Mouse (Mus musculus) cerebellum, adult 9-11 months (tissue): ENCODE measurements around the gene Ccnyl1.

Experiments used
- DNase-seq: peaks from one replicate; pipeline ENCODE4 v3.0.0; 2022

Ccnyl1 gene

DNA sequence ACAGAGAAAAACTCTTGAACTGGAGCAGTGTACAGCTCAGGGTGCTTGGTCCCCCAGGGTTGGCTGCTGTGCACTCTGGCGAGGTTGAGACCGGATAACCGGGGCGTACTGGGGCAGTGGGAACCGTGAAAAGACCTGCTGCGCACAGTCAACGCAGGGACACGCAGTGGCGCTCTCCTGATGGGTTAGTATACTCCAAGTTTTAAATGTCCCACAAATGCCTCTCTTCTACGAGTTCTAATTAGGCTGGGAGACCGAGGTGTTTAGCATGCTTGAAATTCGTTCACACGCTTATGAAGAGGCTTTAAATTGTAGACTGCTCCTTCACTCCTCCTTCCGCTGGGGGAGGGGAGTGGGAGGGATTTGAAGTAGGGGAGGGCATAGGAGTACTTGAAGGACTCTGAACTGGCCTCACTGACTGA, 48.4 kb downstream of the Ccnyl1 start:
- peak; percentile 10 for DNase-seq

DNA sequence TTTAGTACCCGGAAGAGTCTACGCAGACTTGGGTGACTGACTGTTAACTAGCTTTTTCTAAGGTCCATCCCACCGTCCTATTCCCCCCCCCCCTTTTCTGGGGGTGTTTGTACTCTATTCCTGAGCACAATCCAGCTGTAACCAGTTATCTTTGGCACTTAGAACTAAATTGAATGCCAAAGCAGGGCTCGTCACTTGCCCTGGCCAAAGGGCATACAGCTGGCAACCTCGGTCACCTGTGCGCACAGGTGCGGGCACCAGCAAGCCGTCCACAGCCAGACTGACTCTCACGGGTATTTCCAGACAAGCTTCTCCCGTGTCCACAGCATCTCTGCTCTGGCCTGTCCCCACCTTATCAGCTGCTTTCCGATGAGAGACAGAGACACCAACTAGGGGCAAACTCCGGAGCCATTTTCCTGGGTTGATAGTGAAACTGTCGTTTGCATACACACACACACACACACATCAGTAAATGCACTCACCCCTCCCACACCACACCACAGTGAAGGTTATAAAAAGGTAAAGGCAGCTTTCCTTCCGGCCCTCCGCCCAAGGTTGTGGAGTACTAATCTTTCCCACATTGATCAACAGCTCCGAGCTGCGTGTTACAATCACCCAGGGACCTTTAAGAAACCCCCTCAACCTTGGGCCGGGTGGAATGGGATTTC, 52.6 kb downstream of the Ccnyl1 start:
- no peak for DNase-seq

DNA sequence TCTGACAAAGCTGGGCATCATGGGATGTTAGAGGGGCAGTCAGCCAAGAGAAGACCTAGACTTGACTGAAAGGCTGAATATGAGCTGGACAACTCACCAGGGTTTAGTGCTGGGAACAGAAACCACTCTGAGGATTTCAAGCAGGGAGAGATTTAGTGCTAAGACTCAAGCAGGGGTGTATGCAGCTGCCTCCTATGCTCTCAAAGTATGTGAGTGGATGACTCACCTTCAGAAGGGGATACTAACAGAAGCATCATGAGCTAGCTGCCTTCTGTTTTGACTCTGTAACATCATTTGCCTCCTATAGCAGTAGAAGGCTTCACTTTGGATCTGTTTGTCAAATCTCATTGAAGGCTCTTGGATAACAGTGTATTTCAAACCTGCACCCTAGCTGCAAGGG, 54.4 kb downstream of the Ccnyl1 start:
- no peak for DNase-seq

DNA sequence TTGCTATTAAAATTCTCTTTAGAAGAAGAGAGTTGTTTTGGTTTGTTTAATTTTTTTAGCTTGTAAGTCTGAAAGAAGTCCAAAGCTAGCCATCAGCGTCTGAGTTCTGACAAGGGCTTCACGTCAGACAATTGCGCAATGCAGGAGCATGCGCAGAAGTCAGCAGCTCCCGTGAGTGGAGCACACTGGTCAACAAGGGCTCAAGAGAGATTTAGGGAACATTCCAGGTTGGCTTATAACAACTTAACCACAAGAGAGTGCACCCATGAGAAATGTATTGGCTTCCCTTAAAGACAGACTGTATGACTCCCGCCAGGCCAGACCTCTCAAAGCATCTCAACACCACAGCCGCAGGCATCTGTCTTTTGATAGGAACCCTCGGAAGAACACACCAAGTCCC, 62.9 kb downstream of the Ccnyl1 start:
- DNase-seq, result no peak

DNA sequence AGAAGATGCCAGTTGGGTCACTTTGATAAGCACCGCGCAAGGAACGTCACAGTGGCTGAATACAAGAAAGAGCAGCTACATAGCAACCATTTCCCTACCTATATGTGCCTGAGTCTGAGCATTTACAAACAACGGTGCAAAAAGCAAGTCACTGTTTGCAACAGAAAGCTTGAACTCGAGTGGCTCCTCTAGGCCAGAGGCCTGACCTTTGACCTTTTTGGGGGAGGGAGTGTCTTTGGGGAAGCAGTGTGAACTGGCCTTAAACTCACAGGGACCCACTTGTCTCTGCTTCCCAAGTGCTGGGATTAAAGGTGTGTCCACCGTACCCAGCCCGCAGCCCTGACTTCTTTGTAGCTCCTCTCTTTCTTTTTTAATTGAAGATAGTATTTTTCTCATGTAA, 63.4 kb downstream of the Ccnyl1 start:
- no peak for DNase-seq

DNA sequence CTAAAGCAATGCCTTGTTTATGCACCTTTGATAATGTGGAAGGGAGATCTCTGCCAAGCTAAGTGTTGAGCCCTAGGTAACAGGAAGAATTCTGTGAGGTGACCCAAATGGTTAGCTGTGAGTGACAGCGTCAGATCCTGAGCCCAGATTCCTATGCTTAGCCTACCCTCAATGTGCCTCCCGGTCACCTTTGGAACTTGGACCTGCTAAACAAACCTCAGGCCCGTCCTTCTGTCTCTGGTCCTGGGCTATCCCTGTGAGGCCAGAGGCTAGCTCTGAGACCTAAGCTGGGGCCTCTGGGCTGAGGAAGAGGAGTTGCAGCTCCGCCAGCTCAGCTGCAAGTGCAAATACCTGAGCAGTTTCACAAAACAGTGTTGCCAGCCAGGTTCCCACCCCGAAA, 64.4 kb downstream of the Ccnyl1 start:
- DNase-seq, result no peak

DNA sequence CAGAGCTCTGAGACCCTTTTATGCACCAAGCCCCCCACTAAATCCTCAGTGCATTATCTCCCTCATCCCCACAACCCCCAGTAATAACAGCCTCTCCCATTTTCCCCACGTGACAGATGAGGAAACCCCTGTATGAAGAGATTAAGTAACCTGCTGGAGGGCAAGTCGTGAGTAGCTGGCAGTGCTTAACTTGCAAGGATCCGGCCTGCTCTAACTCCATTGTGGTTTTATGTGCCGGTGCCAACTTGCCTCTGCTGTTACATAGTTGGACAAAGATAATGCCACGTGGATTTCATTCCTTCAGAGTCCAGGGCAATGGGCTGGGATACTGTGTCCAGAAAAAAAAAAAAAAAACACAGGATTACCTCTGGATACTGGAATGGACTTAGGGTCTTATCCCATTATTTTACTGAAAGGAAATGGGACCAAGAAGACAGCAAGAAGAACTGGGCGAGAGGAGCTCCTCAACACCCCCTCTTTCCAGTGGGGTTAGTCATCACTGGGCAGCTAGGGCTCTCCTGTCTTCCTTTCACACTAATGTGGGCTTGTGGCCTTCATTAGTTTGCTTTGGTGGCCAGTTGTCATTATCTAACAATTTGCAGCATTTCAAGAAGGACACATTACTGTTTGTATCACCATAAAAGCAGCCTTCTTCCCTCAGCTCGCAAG, 65.8 kb downstream of the Ccnyl1 start:
- DNase-seq, result no peak

DNA sequence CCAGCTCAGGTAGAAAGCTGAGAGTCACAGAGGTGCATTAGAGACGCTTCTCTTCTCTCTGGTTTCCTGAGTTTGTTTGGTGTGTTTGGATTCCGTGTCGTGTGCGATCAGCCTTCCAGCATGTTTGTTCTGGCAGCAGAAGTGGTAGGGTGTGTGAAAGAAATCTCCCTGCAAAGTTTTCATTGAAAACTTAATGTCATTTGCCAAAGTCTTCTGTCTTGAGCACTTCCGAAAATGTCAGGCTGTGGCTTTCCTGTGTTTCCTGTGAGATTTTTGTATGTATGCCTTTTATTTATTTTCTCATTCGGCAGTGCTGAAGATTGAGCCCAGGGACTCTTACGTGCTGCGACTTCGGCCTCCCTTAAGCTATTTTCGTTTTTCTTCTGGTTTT, 66.4 kb downstream of the Ccnyl1 start:
- no peak for DNase-seq

DNA sequence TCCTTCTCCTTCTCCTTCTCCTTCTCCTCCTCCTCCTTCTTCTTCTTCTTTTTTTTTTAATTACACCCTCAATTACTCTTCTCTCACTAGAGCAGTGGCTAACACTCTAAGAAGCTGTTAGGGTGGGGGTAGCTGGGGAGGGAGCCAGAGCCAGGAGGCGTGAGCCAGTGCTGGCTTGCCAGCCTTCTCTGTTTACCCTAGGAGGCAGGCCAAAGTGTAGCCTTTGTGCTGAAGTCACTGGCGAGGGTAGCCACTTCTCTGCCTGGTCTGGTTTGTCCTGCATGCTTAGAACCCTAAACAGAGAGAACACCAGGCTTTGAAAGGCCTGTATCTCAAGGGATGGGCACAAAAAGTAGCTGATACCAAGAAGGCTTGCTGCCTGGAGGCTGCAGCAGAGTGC, 67.0 kb downstream of the Ccnyl1 start:
- no peak for DNase-seq

DNA sequence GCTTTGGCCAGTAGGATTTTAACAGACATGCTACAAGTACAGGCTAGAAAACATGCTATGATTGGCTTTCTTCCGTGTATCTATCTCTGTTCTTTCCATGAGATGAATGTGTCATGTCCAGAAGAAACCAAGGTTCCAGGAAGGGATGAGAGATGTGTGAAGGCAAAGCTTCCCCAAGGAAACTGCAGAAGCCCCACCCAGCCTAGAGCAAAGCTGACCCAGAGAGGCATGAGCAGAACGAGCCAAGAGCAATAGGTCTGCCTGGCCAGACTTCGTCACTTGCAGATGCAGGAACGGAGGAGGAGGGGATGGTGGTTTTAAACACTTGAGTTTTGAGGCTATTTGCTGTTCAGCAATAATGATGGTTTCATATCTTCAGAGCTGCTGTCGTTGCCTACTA, 67.5 kb downstream of the Ccnyl1 start:
- no peak for DNase-seq

DNA sequence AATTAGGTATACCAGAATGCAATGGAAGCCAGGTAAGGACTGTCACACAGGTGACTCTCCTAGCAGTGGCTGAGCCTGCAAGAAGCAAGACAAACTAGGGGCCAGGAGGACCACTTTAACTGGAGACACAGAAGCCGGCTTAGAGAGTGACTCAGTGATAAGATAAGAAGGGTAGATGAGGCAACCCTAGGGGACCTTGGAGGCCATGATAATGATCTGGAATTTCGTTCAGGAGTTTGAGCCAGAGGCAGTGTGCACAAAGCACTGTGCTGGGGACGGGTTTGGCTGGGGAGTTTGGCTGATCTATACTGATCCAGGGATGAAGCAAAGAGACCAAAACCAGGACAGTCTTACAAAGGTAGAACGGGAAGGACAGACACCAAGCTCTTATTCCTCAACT, 71.4 kb downstream of the Ccnyl1 start:
- DNase-seq, result no peak

DNA sequence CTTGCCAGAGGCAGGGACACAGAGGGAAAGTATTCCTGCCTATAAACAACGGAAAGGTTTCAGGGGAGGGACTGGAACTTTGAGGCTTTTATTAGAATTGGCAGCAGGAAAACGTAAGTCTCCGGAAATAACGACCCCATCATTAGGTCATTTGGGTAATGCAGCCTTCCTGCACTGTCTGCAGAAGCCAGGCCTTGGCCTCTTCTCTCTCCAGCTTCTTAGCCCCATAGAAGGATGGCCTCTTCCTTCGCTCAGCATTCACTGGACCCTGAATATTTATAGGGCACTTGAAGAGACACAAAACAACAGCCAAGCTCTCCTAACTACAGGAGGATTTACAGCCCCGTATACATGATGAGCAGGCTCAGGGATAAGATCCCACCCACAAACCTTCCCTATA, 79.9 kb downstream of the Ccnyl1 start:
- no peak for DNase-seq

DNA sequence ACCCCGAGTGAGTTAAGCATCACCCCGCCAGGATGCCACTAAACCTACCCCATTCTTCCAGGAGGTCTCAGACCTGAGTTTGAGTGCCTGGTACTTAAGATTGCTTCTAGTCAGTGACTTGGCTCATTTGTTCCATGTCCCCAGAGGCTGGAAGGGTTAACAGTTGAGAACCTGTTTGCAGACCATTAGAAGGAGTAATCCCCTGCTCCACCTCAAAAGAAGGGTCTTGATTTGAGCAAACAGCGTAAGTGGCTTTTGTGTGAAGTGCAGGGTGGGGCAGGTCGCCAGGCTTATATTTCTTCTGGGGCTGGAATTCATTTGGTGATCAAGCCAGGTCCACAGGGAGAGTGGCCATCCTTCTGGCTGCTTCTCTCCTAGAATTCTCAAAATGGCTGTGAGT, 83.0 kb downstream of the Ccnyl1 start:
- no peak for DNase-seq
